Mouse (Mus musculus): ENCODE measurements at regions not wholly inside any gene's neighbourhood (a gene's known extent, or its start where the extent isn't known, plus 50 kb on each side); places are given as distances from the start of the nearest gene placed in this dataset.
A peak's percentile ranks its signal among the peaks of the same experiment; 100 is the strongest.

DNA sequence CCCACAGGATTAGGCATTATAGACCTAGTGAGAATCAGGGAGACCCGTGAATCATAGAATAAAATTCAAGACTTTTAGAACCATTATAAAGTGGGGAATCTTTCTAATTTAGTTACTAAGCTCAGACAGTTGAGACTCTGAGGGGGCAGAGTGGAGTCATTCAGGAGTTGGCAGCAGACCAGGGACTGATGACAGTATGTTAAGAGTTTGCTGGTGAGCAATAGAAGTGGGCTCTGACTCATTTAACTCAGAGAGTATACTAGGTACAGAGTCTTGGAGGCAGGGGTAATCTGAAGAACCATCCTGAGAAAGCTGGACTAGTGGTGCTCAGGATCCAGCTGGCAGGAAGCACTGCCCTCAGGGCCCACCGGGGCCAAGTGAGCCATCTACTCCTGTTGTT, 184.9 kb upstream of the Npy start:
- DNase-seq (ENCODE audit: low read depth, low spot score), result no peak

DNA sequence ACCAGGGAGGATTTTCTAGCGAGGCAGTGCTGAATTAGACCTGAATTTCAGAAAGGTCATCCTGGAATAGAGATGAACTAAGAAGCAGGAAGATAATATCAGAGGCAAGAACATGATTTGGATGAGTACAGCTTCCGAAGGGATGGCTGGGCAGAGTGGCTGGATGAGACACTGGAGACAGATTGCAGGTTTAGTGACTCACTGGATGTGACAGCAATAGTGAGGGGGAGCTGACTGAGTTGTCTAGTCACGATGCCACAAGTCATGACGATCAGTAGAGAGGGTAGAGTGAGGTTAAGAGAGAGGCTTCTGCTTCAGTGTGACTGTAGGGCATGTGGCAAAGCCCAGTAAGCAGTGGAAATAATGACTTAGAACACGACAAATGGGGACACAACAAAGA, 181.3 kb upstream of the Npy start:
- DNase-seq (ENCODE audit: low read depth, low spot score), result no peak

DNA sequence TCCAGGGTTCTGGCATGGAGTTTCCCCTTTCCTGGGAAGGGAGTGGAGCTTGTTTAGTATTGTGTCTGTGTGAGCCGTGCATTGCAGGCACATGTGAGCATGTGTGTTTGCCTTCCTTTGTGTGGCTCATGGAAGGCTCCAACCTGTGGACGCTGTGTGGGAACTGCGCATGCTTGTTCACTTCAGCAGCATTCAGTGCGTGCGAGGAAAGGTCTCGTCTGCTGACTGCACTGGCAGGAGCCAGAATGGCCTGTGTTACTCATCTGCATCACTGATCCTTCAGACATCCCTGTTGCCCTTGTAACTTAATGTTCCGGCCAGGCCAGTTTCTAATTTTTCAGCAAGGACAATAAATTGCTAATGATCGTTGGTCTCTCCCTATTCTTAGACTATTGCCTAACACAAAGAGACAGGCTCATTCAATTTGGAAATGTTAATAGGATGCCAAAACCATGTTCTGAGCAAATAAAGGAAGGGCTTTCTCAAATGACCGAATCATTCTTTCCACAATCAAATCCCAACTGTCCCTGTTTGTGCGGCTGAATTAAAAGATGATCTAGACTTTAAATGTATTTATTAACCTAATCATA, 167.9 kb upstream of the Npy start:
- DNase-seq (ENCODE audit: low read depth, low spot score), result no peak

DNA sequence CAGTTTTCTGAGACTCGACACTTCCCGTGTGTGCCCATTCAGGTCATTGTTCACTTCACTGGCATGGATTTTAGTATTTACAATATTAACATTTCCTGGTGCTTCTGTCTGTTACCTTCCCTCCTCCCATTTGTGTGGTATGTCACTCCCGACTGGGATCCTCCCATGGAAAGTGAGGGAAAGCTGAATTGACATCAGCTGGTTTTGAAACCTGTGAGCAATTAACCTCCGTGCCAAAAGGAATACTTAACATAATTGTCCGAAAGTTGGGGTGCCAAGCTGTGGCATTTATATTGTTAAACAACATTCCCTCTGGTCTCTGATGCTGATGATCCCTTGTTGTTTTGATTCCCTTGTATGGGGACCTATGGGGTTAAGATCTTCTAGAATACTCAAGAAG, 167.3 kb upstream of the Npy start:
- DNase-seq (ENCODE audit: low read depth, low spot score), result no peak

DNA sequence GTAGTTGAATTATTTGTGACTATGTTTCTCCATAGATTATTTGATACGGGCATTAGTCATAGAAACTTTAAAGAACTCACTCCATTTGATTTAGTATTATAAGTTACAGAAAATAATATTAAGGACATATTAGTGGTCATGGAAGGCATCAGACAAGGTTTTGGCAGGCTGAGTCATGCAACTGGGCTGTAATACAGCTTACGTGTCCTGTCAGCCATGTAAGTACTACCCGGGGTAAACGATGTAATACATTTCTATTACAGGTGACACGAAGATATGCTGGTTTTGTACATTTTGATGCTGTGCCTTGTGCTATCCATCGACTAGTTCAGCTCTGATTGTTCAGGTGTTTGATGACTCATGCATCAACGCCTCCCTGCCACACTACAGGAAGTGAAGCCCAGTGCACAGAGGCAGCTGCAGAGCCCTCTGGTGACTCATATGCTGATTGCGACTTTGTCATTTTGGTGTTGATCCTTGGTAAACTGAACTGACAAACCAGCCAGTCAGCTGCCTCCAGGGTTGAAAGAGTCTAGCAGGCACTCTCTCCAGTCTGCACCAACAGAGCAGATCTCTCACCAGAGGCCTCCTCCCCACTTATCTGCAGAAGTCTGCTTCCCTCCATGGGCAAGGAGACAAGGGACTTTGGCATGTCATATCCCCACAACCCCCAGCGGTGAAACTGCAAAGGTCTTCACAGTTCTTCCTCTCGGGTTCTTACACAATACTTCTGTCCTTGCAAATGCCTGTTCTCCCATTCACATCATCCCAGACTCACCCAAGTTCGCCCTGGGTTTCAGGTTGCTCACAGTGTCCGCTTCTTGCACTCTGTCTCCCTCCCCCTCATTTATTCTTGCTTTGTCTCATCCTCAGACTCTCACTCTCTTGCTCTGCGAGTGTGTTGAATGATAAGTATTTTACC, 165.9 kb upstream of the Npy start:
- DNase-seq (ENCODE audit: low read depth, low spot score), result no peak

DNA sequence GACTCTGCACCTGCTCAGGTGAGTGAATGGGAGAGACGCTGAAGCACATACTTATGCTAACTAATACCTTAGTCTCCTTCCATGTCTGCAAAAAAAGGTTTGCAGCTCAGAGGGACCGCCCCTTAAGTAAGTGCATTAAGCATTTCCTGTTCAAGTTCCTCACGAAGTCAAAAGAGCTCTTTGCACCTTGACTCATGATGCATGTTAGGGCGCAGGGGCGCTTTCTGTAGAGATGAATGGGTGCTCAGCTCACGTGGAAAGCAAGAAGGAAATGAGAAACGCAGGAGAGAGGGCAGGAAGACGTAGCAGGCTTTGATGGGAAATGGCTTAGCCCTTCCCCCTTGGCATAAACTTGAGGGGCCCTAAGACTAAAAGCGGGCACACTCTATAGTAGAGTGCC, 164.5 kb upstream of the Npy start:
- DNase-seq (ENCODE audit: low read depth, low spot score), result no peak

DNA sequence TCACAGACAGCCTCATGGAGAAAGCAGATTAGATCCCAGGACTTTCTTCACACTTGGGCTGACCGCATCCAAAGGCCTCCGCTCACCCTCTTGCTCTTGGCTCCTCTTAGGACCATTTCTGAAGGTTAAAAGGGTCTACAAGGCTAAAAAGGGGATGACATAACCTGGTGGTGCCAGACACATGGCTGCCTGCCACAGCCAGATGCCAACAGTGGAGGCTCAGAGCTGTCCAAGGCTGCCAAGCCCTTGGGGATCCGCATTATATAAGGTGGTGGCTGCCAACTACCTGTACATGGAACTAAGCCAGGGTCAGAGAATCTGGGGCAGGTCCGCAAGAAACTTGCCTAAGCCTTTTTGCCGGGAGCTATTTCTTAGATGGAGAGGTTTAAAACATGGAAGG, 151.5 kb upstream of the Npy start:
- no peak for DNase-seq (ENCODE audit: low read depth, low spot score)

DNA sequence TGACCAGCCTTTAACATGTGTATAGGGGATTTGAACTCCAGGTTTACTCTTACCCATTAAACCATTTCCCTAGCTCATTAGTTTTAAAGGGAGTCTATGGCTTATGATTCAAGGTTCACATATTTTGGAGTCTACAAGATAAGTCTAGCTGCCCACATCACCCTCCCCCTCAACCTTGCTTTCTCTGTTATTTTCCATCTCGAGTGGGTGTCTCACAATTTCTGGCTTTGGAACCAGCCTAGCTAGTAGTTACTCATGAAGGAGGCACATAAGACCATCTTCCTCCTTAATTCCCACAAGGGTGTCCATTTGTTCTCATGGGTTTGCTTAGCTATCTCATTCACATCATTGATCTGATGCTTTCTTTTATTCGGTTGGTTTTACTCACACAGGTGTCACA, 150.6 kb upstream of the Npy start:
- no peak for DNase-seq (ENCODE audit: low read depth, low spot score)

DNA sequence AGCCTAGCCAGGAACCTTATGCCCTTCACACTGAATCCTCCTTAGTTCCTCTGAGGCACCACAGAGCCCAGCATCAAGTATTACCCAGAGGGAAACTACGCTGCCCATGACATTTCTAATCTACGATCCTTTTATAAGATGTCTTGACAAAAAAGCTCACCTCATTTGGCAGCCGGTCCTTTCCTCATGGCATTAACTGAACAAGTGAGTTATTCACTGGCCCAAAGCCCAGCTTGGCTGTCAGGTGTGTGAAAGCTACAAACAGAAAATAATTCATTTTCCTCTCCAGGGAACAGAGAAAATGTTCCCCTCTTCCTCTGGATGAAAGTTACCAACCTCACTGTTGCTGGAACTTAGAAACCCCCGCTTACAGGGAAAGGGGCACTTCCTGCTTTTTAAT, 135.7 kb upstream of the Npy start:
- DNase-seq (ENCODE audit: low read depth, low spot score), result no peak

DNA sequence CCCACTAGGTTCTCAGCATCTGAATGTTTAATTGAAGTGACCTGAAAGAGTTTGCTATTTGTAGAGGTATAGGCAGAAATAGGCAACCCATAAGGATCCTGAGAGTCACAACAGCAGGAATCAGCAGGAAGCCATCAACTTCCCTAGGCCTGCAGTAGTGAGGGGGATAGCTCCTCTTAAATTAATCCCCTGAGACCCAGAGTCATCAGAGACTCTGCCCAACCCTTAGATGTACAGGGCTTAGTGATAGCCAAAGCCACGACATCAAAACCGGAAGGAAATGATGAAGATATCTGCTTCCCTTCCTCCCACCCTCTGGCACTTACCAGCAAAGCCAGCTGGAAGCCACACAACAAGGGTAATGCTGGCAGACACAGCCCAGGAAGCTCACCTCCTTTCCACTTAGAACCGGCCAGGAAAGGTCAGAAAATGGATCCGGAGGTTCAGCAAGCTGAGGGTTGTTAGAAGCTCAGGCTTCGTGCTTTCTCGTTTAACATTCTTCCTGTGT, 130.4 kb upstream of the Npy start:
- no peak for DNase-seq (ENCODE audit: low read depth, low spot score)

DNA sequence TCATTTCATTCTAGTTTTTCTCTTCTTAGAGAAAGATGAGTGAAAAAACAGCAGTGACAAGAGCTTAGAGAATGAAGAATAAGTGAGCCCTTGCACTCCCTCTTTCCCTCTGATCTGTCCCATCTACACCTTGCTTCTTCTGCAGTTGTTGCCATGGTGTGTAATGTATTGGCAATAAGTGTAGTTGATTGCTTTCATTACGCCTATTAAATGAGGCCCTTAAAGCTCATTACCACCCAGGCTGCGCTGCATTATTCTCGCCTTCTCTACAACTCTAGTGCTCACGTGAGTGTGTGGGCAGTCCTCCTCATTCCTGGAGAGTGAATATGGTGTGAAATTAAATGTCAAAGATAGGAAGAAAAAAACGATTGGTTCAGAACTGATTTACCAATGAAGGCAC, 127.7 kb upstream of the Npy start:
- DNase-seq (ENCODE audit: low read depth, low spot score), result no peak

DNA sequence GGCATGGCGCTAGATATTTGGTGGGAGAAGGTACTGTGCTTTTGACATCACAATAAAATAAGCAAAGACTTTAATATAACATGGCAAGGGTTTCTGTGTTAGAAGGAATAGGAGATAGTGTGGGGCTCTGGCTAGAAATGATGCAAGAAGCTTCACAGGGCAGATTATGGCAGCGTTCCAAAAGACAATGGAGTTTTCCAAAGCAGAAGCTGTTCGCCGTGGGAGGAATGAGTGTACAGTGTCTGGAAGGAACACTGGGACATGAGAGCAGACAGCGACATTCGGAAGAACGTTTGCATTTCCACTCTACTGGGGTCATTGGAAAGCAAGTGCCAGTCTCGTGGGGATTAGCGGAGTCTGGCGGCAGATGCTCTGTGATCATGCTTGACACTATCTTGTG, 125.5 kb upstream of the Npy start:
- no peak for DNase-seq (ENCODE audit: low read depth, low spot score)

DNA sequence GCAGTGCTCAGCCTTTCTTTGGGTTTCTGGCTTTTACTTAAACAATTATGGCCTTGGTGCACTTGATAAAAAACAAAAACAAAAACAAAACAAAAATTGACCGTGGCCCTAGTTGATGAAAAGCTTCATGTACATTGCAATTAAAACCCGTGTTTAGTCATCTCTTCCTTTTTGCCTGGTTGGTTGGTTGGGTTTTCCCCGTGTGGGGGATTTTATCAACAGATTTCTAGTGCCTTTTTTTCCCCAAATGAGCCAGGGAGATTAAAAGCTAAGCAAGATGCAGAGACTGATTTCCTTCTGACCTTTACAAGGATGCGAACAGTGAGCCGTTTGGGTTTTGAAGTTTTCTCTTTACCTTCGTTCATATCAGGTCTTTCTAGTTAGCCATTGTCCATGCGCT, 121.1 kb upstream of the Npy start:
- DNase-seq (ENCODE audit: low read depth, low spot score), result no peak

DNA sequence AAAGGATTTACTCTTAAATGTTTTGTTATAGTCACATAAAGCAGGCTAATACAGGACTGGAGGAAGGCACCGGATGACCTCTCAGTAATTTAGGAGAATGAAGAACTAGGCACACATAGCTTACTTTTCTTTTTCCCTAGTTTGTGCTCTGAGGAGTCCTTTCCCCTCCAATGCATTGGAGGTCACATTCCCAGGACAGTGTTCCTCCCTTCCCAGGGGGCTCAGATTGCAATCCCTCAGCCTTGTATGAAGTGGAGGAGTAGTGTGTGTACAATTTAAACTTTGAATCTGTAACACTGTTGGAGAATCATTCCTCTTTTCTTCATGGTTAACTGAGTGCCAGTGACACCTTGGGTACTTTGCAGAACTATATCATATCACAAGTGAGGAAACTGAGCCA, 109.5 kb upstream of the Npy start:
- no peak for DNase-seq (ENCODE audit: low read depth, low spot score)

DNA sequence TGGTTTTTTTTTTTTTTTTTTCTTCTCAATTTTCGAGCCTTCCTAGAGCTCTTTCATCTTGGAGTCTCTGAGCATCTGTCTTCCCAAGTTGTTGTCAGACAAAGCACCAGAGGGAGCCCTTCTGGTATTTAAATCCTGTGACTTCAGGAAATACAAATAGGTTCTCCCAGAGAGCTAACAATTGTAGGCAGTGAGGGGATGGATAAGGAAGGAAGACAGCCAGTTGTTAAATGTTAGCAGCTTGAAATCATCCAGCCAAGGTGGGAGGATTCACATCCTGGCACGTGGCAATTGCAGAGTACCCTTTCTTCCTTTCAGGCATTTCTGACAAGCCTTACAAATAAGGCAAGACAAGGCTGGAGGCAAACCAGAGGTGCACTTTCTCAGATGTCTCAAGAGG, 106.0 kb upstream of the Npy start:
- DNase-seq (ENCODE audit: low read depth, low spot score), result peak; percentile 8

DNA sequence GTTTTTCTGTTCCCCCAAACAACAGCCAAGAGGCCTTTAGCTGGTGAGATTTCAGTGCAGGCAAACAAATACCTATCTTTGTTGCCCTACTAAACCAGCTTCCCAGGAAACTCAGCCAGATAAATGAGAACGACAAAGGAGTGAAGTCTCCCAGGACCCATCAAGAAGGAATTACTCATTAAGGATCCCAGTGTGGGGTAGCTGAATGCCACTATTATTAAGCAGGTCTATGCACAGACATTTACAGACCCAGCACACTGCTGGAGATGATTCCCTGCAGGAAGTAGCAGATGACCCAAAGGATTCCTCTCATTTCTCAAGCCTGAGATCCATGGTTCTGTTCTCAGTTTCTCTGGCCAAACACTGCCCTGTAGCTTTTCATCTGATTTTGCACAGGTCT, 105.6 kb upstream of the Npy start:
- no peak for DNase-seq (ENCODE audit: low read depth, low spot score)

DNA sequence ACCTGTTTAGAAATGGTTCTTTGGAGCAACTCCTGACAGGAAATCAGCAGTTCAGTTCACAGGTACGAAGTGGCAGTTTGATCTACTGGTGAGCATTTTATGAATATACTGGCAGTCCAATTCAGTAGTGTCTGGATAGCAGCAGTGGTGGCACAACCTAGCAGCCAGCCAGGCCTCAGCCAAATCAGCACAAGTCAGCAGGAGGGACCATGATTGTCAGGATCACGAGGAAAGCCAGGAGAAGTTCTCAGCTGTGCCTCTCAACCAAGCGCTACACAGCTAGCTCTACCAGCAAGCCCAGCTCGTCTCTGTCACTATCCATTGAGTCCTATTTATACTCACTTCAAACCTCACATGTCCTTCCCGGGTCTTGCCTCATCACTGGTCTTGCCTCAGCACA, 89.3 kb upstream of the Npy start:
- no peak for DNase-seq (ENCODE audit: low read depth, low spot score)

DNA sequence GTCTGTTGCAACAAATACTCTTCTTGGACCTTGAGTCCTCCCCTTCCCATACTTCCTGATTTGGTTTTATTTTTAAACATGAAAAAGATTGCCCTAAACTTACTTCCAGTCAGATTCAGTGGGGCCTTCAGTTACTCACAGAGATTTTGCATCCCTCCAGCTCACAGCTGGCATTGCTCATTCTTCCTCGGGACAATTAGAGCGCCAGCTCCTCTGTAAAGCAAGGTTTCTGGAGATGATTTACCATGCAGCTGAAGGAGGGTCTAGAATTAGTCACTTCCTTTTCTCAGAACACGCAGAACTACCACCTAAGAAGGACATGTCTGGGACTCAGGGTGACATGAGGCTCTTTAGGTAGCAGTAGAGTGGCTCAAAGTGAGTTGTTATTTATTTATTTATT, 79.4 kb upstream of the Npy start:
- DNase-seq (ENCODE audit: low read depth, low spot score), result no peak

DNA sequence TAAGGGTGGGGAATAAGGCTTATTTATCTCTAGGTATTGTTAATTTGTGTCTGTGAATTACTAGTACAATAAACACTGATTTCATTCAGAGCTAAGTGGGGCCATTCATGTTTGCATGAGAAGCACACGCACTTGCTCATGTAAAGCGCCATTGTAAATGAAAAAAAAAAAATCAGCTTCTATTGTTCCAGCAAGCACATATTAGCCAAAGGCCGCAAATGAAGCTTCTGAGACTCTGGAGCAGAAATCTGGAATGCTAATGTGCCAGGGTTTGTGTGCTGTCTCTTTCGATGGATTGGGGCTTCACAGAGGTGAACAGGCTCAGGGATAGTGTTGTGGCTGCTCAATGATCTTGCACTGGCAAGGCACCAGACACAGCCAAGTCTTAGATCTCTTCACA, 77.2 kb upstream of the Npy start:
- DNase-seq (ENCODE audit: low read depth, low spot score), result no peak

DNA sequence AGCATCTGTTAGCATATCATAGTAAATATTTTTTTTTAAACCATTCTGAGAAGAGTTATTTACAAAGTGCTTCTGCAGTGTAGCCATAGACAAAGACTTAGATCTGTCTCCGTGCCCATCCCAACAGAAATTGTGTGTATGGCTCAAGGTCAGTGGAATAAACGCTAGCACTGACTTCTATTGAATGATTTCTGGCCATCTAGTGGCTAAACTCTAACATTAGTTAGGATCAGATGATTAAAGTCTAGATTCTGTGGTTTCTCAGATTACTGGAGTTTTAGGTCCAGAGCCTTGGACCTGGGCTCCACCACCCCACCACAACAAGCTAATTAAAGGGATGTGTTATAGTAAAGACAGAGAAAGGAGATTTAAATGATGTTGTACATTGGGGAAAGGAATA, 72.0 kb upstream of the Npy start:
- DNase-seq (ENCODE audit: low read depth, low spot score), result no peak

DNA sequence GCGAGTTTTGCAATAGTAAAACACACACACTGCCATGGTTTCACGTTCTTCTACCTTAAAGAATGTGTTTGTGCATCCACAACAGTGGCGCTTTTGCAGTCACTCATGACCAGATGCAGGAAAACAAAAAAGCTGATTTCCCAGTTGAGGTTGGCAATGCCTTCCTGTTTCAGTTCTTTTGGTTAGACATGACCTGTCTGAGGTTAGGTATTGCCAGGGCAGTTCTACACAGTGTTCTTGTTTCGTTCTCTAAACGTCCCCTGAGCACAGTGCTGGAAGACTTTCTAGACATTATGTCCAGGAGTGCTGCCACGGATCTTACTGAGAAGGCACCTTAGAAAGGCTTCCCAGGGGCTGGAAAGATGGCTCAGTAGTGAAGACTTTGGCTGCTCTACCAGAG, 62.9 kb upstream of the Npy start:
- no peak for DNase-seq (ENCODE audit: low read depth, low spot score)

DNA sequence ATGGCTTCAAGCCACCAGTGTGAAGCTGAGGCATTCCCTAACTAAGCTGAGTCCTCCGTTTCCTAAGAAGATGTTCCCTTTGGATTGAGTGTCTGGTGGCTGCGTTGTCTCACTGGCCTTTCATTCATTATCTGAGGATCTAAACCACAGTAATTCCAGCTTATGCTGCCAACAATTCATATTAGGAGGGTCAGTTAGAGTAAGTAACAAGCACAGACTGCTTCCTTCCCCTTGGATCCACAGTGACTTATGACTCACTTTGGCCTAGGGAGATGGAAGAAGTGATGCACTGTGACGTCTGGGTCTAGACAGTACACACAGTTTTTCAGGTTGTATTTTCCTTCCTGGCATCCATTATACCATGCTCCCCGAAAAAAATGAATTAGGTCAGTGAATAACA, 57.8 kb upstream of the Npy start:
- no peak for DNase-seq (ENCODE audit: low read depth, low spot score)

Data from forelimb bud, embryonic 11.5 days (tissue).